Mouse (Mus musculus) E14TG2a.4 (cell line): ENCODE data around the gene Cd2ap.

Source experiments
- H3K27me3 ChIP-seq: 2 replicates; pipeline ENCODE4 v1.6.1; 2014; ENCODE audit warnings: low read length, control low read depth; ENCODE audit not compliant: insufficient read depth
- H3K36me3 ChIP-seq: 2 replicates; pipeline ENCODE4 v1.6.1; 2014; ENCODE audit warnings: low read length, control low read depth; ENCODE audit not compliant: insufficient read depth
- H3K4me1 ChIP-seq: replicated peaks from 2 replicates; pipeline ENCODE4 v1.6.1; 2014; ENCODE audit warnings: low read depth, low read length, control low read depth
- H3K4me3 ChIP-seq: replicated peaks from 2 replicates; pipeline ENCODE4 v1.5.1; 2014; ENCODE audit warnings: mild to moderate bottlenecking, low read length
- H3K9me3 ChIP-seq: 2 replicates; pipeline ENCODE4 v1.6.1; 2014; ENCODE audit warnings: low read length, control low read depth
- CTCF ChIP-seq: conservative IDR thresholded peaks from 2 replicates; pipeline ENCODE4 v1.5.1; 2014; ENCODE audit warnings: low read length
- NANOG ChIP-seq: IDR thresholded peaks from 2 replicates; pipeline ENCODE4 v1.6.1; 2014; ENCODE audit warnings: borderline replicate concordance, low read length, mixed read lengths
- POU5F1 ChIP-seq: IDR thresholded peaks from 2 replicates; pipeline ENCODE4 v1.6.1; 2014; ENCODE audit warnings: low read length, borderline replicate concordance

The Cd2ap gene

DNA sequence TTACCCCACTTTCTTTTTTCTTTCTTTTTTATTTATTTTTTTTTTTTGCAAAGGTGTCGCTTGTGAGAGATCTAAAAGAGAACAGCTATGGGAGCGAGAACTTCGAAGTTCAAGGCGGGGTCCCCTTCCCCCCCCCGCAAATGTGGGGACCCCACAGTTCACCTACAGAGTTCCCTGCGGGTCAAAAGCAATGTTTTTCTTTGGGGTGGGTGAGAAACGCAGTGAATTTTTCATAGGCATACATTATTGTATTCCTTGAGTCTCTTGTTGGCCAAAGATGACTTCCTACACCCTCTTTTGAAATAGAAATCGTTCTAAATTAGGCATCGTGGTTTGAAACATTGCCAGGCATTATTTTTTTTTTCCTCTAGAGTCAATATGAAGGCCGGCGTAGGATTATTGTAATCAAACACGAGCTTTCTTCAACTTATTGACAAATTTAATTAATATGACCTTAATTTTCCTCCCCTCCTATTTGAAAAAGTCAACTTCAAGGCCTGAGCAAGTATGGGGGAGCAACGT is 500 bp upstream of the Cd2ap start:
- H3K4me1 ChIP-seq, result peaks cover 33% of the 10 kb centered on the region
- no peaks in the 10 kb centered on the region for H3K9me3 ChIP-seq
- no peaks in the 10 kb centered on the region for H3K36me3 ChIP-seq
- no peaks in the 10 kb centered on the region for H3K27me3 ChIP-seq
- H3K4me3 ChIP-seq, result peak overlapping the region; percentile 90
- TF ChIP-seq CTCF, result no peak
- no peak for TF ChIP-seq POU5F1
- no peak for TF ChIP-seq NANOG

DNA sequence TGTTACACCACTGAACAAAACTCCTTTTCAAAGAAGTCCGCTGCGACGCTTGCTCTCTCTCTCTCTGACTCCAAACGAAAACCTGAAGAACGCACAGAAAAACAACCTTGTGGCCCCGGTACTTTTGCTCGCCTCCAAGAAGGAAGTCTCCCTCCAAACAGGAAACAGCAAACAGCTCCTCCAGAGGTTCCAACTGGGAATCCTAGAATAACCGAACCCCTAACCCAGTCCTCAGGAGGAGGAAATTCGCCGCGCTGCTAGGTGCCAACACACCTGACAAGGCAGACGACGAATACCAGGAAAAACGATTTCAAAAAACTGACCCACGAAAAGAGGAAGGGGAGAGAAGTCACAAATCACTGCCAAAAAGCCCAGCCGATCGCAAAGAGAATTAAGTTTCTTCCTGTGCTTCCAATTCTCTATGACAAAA is 879 bp downstream of the Cd2ap start:
- H3K9me3 ChIP-seq, result no peaks in the 10 kb centered on the region
- H3K36me3 ChIP-seq, result no peaks in the 10 kb centered on the region
- H3K27me3 ChIP-seq, result no peaks in the 10 kb centered on the region
- H3K4me3 ChIP-seq, result peak overlapping the region; percentile 90
- TF ChIP-seq CTCF, result no peak
- no peak for TF ChIP-seq POU5F1
- TF ChIP-seq NANOG, result no peak
- peaks cover 45% of the 10 kb centered on the region for H3K4me1 ChIP-seq

DNA sequence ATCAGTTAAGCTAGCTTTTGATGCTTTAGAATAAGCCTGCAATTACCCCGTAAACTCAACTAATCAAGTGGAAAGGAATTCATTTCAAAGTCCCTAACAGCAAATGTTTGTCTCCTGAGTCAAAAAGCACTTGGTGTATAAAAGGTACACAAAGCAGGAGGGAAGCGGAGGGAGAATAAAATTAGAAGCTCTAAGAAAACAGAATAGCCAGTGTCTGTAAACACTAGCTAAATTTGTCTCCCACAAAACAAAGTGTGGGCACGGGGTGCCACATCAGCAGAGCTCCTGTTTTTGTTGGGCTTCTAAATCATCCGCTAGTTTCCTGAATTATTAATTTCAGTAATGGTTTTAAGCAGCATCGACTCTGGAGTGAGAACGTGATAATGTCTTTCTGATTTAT is 1.4 kb downstream of the Cd2ap start:
- Histone ChIP-seq H3K9me3 (no peaks in the 10 kb centered on the region), H3K36me3 (no peaks in the 10 kb centered on the region), H3K4me3 (peak overlapping the region; percentile 90), H3K4me1 (peaks cover 49% of the 10 kb centered on the region), H3K27me3 (no peaks in the 10 kb centered on the region)
- TF ChIP-seq POU5F1 (no peak), CTCF (no peak), NANOG (no peak)

DNA sequence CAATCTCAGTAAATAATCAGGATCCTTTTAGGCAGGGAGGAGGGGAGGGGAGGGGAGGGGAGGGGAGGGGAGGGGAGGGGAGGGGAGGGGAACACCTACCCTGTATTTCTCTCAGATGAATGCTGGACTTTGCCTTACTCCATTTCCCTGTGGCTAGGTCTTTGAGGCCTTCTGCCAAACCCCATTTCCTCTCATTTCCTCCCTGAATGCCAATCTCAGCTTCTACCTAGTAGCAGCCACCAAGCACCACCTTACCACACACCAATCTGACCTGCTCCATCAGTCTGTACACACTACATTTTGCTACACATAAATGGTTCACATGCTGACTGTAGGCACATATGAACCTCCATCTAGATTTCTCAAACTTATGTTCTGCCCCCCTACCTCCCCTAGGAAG is 6.0 kb downstream of the Cd2ap start:
- H3K4me3 ChIP-seq, result no peak overlapping the region
- H3K9me3 ChIP-seq, result no peaks in the 10 kb centered on the region
- no peak for TF ChIP-seq CTCF
- no peak for TF ChIP-seq NANOG
- TF ChIP-seq POU5F1, result no peak
- H3K36me3 ChIP-seq, result no peaks in the 10 kb centered on the region
- H3K27me3 ChIP-seq, result no peaks in the 10 kb centered on the region
- peaks cover 63% of the 10 kb centered on the region for H3K4me1 ChIP-seq

DNA sequence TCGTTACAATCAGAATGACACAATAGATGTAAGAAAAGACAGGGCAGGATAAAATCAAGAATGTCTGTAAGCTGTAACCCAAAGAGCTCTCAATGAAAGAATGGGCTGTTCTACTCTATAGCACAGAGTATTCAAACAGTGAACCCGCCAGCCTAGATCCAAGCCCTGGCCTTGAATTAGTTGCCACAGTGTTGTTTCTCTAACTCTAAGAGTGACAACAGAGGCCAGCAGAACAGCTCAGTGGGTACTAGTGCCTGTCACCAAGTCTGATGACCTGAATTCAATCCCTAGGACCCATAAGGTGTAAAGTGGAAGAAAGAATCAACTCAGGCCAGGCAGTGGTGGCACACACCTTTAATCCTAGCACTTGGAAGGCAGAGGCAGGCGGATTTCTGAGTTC is 13.3 kb downstream of the Cd2ap start:
- Histone ChIP-seq H3K4me3 (no peak overlapping the region), H3K4me1 (peaks cover 34% of the 10 kb centered on the region), H3K9me3 (no peaks in the 10 kb centered on the region), H3K27me3 (no peaks in the 10 kb centered on the region), H3K36me3 (no peaks in the 10 kb centered on the region)
- TF ChIP-seq CTCF, result no peak
- no peak for TF ChIP-seq POU5F1
- no peak for TF ChIP-seq NANOG

DNA sequence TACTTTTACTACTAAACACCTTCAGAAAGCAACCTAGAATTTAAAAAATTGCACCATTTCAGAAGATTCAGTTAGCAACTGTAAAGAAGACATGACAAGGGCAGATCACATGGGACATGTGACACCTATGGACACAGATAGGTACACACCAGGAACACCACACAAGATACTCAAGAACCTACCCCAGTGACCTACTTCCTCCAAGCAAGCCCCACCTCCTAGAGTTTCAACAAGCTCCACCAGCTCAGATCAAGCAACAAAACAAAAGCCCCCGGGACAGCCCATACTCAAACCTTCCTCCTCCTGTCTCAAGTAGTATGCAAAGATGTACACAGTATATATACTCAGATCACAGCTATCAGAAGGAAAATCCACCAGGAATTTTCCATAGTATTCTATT is 16.1 kb downstream of the Cd2ap start:
- H3K4me3 ChIP-seq, result no peak overlapping the region
- peaks cover 24% of the 10 kb centered on the region for H3K4me1 ChIP-seq
- H3K36me3 ChIP-seq, result no peaks in the 10 kb centered on the region
- TF ChIP-seq POU5F1 (no peak), CTCF (no peak), NANOG (no peak)
- H3K9me3 ChIP-seq, result no peaks in the 10 kb centered on the region
- no peaks in the 10 kb centered on the region for H3K27me3 ChIP-seq

DNA sequence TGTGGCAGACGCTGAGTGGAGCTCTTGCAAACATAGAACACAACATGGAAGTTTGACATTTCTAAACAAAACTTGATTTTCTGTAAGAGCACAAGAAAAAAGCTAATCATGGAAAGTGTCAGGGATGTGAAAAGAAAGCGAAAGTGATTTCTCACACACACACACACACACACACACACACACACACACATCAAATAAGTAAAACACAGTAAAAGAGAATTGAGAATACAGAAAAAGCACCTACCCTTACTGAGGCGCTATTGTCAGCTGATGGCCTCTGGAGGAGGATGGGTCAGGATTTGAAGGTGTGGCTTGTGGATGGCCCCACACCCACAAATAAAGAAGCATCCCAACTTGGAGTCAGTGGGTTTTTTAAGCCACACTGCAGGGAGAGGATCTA is 19.0 kb downstream of the Cd2ap start:
- Histone ChIP-seq H3K27me3 (no peaks in the 10 kb centered on the region), H3K9me3 (no peaks in the 10 kb centered on the region), H3K36me3 (no peaks in the 10 kb centered on the region), H3K4me1 (peaks cover 18% of the 10 kb centered on the region; the same call in 1 of the 2 replicates), H3K4me3 (no peak overlapping the region)
- TF ChIP-seq NANOG, result no peak

DNA sequence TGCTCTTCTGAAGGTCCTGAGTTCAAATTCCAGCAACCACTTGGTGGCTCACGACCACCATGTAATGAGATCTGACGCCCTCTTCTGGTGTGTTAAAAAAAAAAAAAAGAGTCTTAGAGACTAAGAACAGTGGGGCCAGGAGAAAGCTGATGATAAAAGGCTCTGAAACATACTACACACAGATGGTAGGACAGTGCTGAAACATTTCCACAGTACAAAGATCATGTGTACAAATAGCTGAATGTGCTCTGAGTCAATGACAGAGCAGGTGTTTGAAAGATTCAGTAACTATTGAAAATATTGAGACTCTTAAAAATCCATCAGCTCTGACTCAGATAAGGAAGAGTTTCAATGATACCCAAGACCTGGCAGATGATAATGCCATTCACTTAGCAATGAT is 29.4 kb downstream of the Cd2ap start:
- Histone ChIP-seq H3K27me3 (no peaks in the 10 kb centered on the region), H3K9me3 (no peaks in the 10 kb centered on the region), H3K36me3 (peaks cover 8% of the 10 kb centered on the region), H3K4me3 (no peak overlapping the region), H3K4me1 (0 out of 2 replicates have a peak, but pooled peaks cover 3% of the 10 kb centered on the region)
- TF ChIP-seq NANOG (no peak), POU5F1 (no peak)

DNA sequence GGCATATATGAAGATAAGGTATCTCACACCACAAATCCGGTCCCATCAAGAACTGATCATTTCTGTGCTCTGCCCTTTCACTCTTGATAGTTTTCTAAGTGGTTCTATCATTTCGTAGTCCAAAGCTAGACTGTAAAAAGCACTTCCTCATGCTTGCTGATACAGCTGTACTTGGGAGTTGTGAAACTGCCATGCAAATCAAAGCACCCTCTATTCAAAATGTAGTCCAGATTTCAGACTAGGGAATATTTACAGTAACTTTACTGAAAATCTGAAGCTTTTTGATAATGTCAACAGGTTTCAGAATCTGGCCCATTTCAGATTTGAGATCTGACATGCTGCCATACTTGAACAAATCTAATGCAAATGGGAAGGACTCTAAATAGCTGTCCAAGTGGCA is 39.3 kb downstream of the Cd2ap start:
- Histone ChIP-seq H3K4me3 (no peak overlapping the region), H3K9me3 (no peaks in the 10 kb centered on the region), H3K27me3 (no peaks in the 10 kb centered on the region), H3K36me3 (peaks cover 21% of the 10 kb centered on the region), H3K4me1 (peaks cover 6% of the 10 kb centered on the region)
- TF ChIP-seq CTCF, result no peak
- TF ChIP-seq POU5F1, result no peak
- TF ChIP-seq NANOG, result no peak
